Mouse (Mus musculus): ENCODE results near the gene Usp51.
"Not testable (repeated sequence)": the region's sequence is repeated elsewhere in the genome, so short reads cannot be mapped to it uniquely, and the experiment has no call there.

- TF ChIP-seq POLR2A (IDR thresholded peaks at IDR 0.05; ENCODE audit: borderline replicate concordance, insufficient read depth, low read length); CTCF (IDR thresholded peaks at IDR 0.05; ENCODE audit: borderline replicate concordance, insufficient read depth, low read depth, low read length): not testable (repeated sequence)
These were observed 19.0 kb downstream of the Usp51 start for GRCm38 (mm10) chrX:153025255-153025654.
